Mouse (Mus musculus): Measurements from ENCODE around the gene Bora. TPM values are rescaled to one million over a fixed set of nuclear protein-coding genes. Genes with fewer than 3 reads are reported as not detected.

The Bora gene
- polyA plus RNA-seq, 1 experiment from 2014 or later = 47.0 TPM

DNA sequence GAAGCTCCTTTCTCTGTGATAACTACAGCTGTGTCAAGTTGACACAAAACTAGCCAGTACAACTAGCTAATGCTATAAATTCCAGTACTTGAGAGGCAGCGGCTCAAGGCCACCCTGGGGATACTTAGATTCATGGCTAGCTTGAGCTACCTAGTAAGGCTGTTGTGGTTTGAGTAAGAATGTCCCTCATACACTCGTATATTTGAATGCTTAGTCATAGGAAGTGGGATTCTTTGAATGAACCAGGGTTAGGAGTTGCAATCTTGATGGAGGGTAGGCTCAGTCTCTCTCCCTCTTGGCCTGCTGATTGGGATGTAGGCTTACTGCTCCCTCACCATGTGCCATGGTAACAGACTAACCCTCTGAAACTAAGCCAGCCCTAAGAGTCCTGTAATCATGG is 17.1 kb downstream of the Bora start:
- ATAC-seq (ENCODE audit: insufficient number of reproducible peaks, low FRiP score) = no peak
- Histone ChIP-seq H3K4me3 (no peak overlapping the region), H3K27me3 (replicated peaks) (no peaks in the 10 kb centered on the region), H3K36me3 (peaks cover 57% of the 10 kb centered on the region), H3K27ac (ENCODE audit: poor library complexity, severe bottlenecking) (no peak overlapping the region), H3K4me2 (no peak overlapping the region), H3K9ac (no peak overlapping the region), H3K4me1 (replicated peaks) (no peaks in the 10 kb centered on the region), H3K9me3 (replicated peaks) (no peaks in the 10 kb centered on the region)
- WGBS = 93% methylated on average over 2 of the region's 2 CpGs

DNA sequence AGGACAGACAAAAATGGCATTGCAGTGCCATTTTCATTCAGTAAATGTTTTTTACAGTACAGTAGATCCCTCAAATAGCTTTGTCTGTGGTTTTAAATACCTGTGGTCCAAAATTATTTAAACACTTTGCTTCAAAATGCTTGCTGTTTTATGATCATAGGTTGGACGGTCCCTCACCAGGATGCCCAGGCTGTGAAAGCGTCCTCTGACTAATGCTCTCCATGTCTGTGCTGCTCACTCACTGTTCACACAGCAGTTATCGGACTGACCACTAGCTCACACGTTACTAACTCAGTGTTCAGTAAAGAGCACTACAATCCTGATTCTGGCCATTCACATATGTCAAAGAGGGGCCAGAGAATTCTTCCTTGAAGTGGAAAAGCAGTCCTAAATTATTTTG is 25.1 kb downstream of the Bora start:
- Histone ChIP-seq H3K27me3 (replicated peaks) (no peaks in the 10 kb centered on the region), H3K4me2 (no peak overlapping the region), H3K4me3 (no peak overlapping the region), H3K27ac (ENCODE audit: poor library complexity, severe bottlenecking) (no peak overlapping the region), H3K9ac (no peak overlapping the region), H3K4me1 (replicated peaks) (no peaks in the 10 kb centered on the region), H3K36me3 (peaks cover 61% of the 10 kb centered on the region), H3K9me3 (replicated peaks) (no peaks in the 10 kb centered on the region)
- ATAC-seq (ENCODE audit: insufficient number of reproducible peaks, low FRiP score) = no peak
- 89% methylated on average over 4 of the region's 4 CpGs for WGBS

DNA sequence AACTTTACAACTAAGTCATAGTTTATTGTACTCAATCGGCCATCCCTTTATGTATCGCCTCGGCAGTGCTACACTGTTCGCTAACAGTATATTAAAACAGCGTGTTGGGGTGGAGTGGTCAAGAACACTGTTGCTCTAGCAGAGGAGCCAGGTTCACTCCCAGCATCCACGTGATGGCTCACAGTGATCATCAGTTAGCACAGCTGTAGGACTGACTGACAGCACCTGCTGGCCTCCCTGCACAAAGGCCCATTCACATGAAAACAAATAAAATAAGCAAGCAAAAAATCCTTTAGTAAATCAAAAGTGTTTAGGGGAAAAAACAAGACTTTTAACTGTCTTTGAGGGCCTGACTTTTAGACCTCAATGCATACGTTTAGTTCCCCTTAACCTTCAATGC is 42.9 kb downstream of the Bora start:
- H3K4me3 ChIP-seq = no peak overlapping the region
- peaks cover 66% of the 10 kb centered on the region for H3K36me3 ChIP-seq
- no peaks in the 10 kb centered on the region for H3K27me3 ChIP-seq (replicated peaks)
- 92% methylated on average over 7 of the region's 7 CpGs for WGBS
- peaks cover 9% of the 10 kb centered on the region for H3K4me1 ChIP-seq (replicated peaks)
- H3K27ac ChIP-seq (ENCODE audit: poor library complexity, severe bottlenecking) = no peak overlapping the region
- H3K9ac ChIP-seq = no peak overlapping the region
- no peak for ATAC-seq (ENCODE audit: insufficient number of reproducible peaks, low FRiP score)
- no peak overlapping the region for H3K4me2 ChIP-seq
- no peaks in the 10 kb centered on the region for H3K9me3 ChIP-seq (replicated peaks)

DNA sequence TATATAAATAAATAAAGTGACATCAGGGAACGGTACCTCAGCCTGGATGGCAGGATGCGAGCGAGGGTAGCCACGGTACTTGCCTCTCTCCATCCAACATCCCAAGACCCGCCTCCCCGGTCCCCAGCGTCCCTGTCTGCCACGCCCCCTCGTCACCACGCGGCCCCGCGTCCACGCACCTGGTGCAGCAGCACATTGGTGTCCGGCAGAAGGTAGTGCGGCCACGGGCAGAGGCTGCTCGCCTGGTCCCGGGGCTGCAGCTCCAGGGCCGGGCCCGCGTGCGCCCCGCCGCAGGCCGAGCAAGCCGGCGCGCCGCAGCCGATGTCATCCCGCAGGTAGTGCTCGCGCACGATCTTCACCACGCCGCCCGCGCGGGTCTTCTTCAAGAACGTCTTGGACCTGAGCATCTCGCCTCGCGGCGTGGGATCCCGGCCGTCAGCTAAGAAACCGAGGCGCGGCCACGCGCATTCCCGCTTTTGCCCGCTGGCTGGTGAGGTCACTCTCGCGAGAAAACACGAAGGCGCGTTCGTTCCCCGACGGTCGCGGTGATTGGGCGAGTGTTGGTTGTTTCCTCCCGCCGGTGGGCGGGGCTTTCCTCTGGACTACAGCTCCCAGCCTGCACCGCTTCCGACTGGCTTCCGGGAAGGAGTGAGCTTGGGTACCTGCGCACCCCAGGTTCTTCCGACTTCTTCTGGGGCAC is 53.4 kb downstream of the Bora start, which contains the start of the genes Pibf1 and Dis3:
Pibf1 (plus strand) TSS at position 158 of the 700 bp plus-strand sequence.
Dis3 (minus strand) TSS at position 504 of the 700 bp plus-strand sequence.
- Histone ChIP-seq H3K4me3 (peak within 1 kb of the TSS; percentile 78), H3K4me2 (peak within 1 kb of the TSS; percentile 82), H3K36me3 (peaks cover 44% of the 10 kb centered on the region), H3K9me3 (replicated peaks) (no peaks in the 10 kb centered on the region), H3K27ac (ENCODE audit: poor library complexity, severe bottlenecking) (peak within 1 kb of the TSS; percentile 36; the same call in 1 of the 2 replicates), H3K4me1 (replicated peaks) (peaks cover 9% of the 10 kb centered on the region), H3K27me3 (replicated peaks) (no peaks in the 10 kb centered on the region), H3K9ac (peak within 1 kb of the TSS; percentile 82)
- WGBS = under 1% methylated on average over 73 of the region's 73 CpGs
- peak; percentile 100 for ATAC-seq (ENCODE audit: insufficient number of reproducible peaks, low FRiP score)

DNA sequence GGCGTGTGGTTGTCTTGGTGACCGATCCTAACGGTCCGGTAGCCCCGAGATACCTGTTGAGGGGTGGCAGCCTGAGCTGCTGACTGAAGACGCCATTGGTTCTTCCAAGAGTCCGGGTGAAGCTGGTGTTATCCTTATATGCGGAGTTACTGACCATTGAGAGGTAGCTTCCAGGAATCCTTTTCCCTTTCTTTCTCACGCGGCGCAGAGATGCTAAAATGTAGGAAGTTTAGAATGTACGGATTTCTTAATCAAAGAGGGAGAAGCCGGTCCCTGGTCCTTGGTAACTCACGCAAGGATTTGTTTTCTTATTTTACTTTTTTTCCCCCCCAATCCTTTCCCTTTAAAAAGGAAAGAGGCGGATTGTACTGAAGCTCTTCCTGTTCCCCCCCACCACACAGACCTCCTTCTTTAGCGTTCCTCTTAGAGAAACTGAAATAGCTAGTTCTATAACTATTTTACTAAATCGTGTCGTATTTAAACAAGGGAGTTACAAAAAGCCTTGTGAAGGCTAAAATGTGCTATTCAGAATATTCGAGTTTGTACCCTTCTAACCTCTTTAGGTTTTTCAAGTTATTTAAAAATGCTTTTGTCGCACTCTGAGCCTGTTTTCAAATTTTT is 54.1 kb downstream of the Bora start:
- no peak for ATAC-seq (ENCODE audit: insufficient number of reproducible peaks, low FRiP score)
- peak overlapping the region; percentile 75 for H3K9ac ChIP-seq
- H3K4me2 ChIP-seq = peak overlapping the region; percentile 71
- no peaks in the 10 kb centered on the region for H3K9me3 ChIP-seq (replicated peaks)
- no peaks in the 10 kb centered on the region for H3K27me3 ChIP-seq (replicated peaks)
- peak overlapping the region; percentile 78 for H3K4me3 ChIP-seq
- no peak overlapping the region for H3K27ac ChIP-seq (ENCODE audit: poor library complexity, severe bottlenecking)
- peaks cover 48% of the 10 kb centered on the region for H3K36me3 ChIP-seq
- WGBS = 6% methylated on average over 20 of the region's 20 CpGs
- H3K4me1 ChIP-seq (replicated peaks) = peaks cover 9% of the 10 kb centered on the region

DNA sequence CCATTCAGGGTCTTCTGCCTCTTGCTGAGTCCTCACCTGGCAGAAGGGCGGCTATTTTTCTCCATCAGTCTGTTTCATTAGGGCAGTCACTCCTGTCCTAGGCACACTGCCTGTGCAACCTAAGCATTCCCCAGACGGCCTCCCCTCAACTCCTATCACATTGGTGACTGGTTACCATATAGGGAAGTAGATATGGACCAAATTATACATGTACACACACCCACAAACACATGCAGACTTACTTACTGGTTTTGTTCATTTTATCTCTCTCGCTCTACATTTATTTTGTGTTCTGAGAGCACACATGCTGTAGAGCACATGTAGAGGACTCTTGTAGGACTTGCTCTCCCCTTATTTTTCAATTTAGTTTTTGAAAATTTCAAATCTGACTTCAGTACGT is 57.0 kb downstream of the Bora start:
- H3K36me3 ChIP-seq = peaks cover 47% of the 10 kb centered on the region
- WGBS = 85% methylated on average over 4 of the region's 4 CpGs

DNA sequence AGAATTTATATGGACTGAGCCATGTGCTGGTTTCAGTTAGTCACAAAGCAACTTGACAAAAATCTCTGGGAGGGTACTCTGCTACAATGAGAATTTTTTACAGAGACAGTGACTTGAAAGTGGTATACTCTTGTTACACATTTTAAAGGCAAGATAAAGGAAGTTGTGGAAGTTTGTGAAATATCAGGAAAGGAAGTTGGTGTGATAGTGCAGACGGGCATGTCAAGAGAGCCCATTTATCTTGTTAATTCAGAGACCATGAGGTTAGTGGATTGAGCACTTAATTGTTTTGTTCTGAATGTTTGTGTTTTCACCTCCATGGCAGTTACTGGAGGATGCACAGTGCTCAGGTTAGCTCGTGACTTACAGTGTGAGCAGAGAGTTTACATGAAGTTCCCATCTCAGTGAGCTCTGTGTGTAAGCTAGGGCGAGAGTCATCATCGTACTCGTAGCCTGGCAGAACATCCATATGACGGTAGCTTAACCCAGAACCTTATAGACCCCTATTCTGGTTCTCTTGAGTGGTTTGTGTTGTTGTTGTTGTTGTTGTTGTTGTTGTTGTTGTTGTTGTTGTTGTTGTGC is 58.6 kb downstream of the Bora start:
- Histone ChIP-seq H3K4me2 (no peak overlapping the region), H3K9me3 (replicated peaks) (no peaks in the 10 kb centered on the region), H3K9ac (no peak overlapping the region), H3K36me3 (peaks cover 61% of the 10 kb centered on the region), H3K27ac (ENCODE audit: poor library complexity, severe bottlenecking) (no peak overlapping the region), H3K4me3 (no peak overlapping the region), H3K27me3 (replicated peaks) (no peaks in the 10 kb centered on the region), H3K4me1 (replicated peaks) (no peaks in the 10 kb centered on the region)
- 76% methylated on average over 6 of the region's 6 CpGs for WGBS
- no peak for ATAC-seq (ENCODE audit: insufficient number of reproducible peaks, low FRiP score)

More for the DNA sequence above, 57.0 kb downstream of the Bora start:
- Histone ChIP-seq H3K9ac (no peak overlapping the region), H3K27ac (ENCODE audit: poor library complexity, severe bottlenecking) (no peak overlapping the region), H3K4me3 (no peak overlapping the region), H3K4me2 (no peak overlapping the region), H3K4me1 (replicated peaks) (peaks cover 7% of the 10 kb centered on the region), H3K27me3 (replicated peaks) (no peaks in the 10 kb centered on the region), H3K9me3 (replicated peaks) (no peaks in the 10 kb centered on the region)
- no peak for ATAC-seq (ENCODE audit: insufficient number of reproducible peaks, low FRiP score)

DNA sequence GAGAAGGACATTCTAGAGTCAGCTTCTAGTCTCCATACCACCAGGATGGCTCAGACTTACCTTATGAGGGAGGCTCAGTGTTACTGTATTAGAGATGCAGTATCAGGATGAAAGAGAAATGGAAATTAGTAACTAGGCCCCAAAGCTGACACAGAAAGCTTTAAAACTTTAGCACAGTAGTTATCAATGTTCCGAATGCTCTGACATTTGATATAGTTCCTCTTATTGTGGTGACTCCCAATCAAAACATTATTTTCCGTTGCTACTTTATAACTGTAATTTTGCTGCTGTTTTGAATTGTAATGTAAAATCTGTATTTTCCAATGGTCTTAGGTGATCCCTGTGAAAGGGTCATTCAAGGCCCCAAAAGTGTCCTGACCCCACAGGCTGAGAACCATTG is 60.6 kb downstream of the Bora start:
- Histone ChIP-seq H3K4me3 (no peak overlapping the region), H3K4me2 (no peak overlapping the region), H3K36me3 (peaks cover 76% of the 10 kb centered on the region), H3K9me3 (replicated peaks) (no peaks in the 10 kb centered on the region), H3K9ac (no peak overlapping the region), H3K27me3 (replicated peaks) (no peaks in the 10 kb centered on the region), H3K4me1 (replicated peaks) (no peaks in the 10 kb centered on the region), H3K27ac (ENCODE audit: poor library complexity, severe bottlenecking) (no peak overlapping the region)
- 79% methylated on average over 2 of the region's 2 CpGs for WGBS
- ATAC-seq (ENCODE audit: insufficient number of reproducible peaks, low FRiP score) = no peak

DNA sequence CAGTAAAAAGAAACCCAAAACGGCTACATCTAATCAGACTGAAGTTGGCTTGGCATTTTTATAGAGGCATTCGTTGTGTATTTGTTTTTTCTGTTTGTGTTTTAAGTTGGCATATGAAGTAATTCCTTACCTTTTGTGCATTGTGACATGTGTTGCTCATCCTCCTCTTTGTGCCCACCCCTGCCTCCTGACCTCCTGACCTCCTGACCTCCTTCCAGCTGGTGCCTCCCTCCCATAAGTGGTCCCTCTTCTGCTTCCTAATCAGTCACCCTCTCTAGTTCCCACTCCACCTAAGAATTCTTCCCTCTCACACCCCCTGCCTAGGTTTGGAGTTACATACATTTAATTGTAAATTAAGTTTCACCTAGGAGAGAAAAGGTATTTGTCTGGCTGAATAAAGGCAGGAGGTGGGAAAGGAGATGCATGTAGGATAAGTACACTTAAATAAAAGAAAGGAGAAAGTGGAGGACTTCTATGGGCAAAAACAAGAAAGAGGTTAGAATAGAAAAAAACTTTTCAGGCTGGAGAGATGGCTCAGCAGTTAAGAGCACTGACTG is 61.7 kb downstream of the Bora start:
- WGBS = 78% methylated on average over 2 of the region's 2 CpGs
- no peak for ATAC-seq (ENCODE audit: insufficient number of reproducible peaks, low FRiP score)
- no peak overlapping the region for H3K9ac ChIP-seq
- H3K9me3 ChIP-seq (replicated peaks) = no peaks in the 10 kb centered on the region
- H3K4me2 ChIP-seq = no peak overlapping the region
- no peak overlapping the region for H3K4me3 ChIP-seq
- peaks cover 73% of the 10 kb centered on the region for H3K36me3 ChIP-seq
- H3K4me1 ChIP-seq (replicated peaks) = no peaks in the 10 kb centered on the region
- no peak overlapping the region for H3K27ac ChIP-seq (ENCODE audit: poor library complexity, severe bottlenecking)
- H3K27me3 ChIP-seq (replicated peaks) = no peaks in the 10 kb centered on the region

DNA sequence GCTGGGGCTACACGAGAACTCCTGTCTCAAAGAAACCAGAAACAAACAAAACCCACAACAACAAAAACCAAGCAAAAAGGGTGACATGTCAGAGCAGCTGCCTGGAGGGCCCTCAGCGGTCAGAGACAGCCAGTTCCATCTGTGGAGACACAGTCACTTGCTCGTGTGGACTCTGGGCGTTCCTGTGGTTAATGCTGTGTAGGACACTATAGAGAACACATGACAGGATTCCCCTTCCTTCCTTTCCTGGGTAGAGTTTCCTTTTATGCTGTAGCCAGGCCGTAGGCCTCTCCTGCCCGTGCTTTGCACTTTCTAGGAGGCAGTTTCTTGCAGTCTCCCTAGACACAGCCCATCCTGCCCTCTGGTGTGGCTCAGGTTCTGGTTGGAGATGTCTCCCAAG is 62.7 kb downstream of the Bora start:
- Histone ChIP-seq H3K9ac (no peak overlapping the region), H3K9me3 (replicated peaks) (no peaks in the 10 kb centered on the region), H3K36me3 (peaks cover 68% of the 10 kb centered on the region), H3K4me2 (no peak overlapping the region), H3K4me3 (no peak overlapping the region), H3K4me1 (replicated peaks) (no peaks in the 10 kb centered on the region), H3K27me3 (replicated peaks) (no peaks in the 10 kb centered on the region), H3K27ac (ENCODE audit: poor library complexity, severe bottlenecking) (no peak overlapping the region)
- ATAC-seq (ENCODE audit: insufficient number of reproducible peaks, low FRiP score) = no peak
- 91% methylated on average over 6 of the region's 6 CpGs for WGBS

DNA sequence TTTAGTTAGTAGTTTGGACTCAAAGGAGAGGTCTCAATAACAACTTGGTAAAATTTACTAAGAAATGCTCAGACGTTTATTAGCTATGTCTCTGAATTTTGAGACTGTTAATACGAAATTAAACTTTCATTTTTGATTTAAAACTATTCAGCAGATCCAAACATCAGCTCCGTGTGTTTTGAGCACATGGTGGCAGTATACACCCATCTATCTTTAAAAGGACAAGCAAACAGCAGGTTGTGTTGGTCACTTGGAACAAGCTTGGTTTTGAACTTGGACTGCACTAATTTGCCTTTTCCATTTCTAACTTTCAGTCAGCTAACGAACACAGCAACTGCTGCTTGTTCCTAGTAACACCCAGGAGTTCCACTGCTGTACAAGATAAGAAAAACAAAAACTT is 71.6 kb downstream of the Bora start:
- no peaks in the 10 kb centered on the region for H3K9me3 ChIP-seq (replicated peaks)
- no peak for ATAC-seq (ENCODE audit: insufficient number of reproducible peaks, low FRiP score)
- H3K4me3 ChIP-seq = no peak overlapping the region
- no peak overlapping the region for H3K9ac ChIP-seq
- H3K27me3 ChIP-seq (replicated peaks) = no peaks in the 10 kb centered on the region
- H3K4me1 ChIP-seq (replicated peaks) = no peaks in the 10 kb centered on the region
- 77% methylated on average over 4 of the region's 4 CpGs for WGBS
- H3K36me3 ChIP-seq = peaks cover 37% of the 10 kb centered on the region
- no peak overlapping the region for H3K27ac ChIP-seq (ENCODE audit: poor library complexity, severe bottlenecking)
- no peak overlapping the region for H3K4me2 ChIP-seq
